Mouse (Mus musculus) layer of hippocampus, adult 2 months (tissue): Measurements from ENCODE around the gene Gigyf2. TPM values are rescaled to one million over a fixed set of nuclear protein-coding genes. Genes with fewer than 3 reads are reported as not detected.
A peak's percentile ranks its signal among the peaks of the same experiment; 100 is the strongest.

Source experiments
- DNase-seq, 2 experiments: peaks; one replicate each; pipeline ENCODE4 v3.0.0; 2022; ENCODE audit warnings: low spot score in 2 of 2
- H3K27ac ChIP-seq: fragments of 200-600 bp; 2 replicates; pipeline ENCODE4 v1.8.1; 2022
- H3K4me3 ChIP-seq: fragments of 200-600 bp; 2 replicates; pipeline ENCODE4 v1.8.1; 2022; ENCODE audit warnings: mild to moderate bottlenecking
- CTCF ChIP-seq: fragments of 200-600 bp; conservative IDR thresholded peaks from 2 replicates; pipeline ENCODE4 v1.8.1; 2022; ENCODE audit warnings: antibody characterized with exemption, mild to moderate bottlenecking, moderate library complexity
- long read RNA-seq, 2 experiments: library from polyadenylated mRNA; stranded (forward); transcript quantifications; one replicate each; pipeline ENCODE4 v2.0.0; 2021; ENCODE audit warnings: borderline mapping rate in 2 of 2
- total RNA-seq, 2 experiments: library from RNA; stranded (reverse); gene quantifications; 2 replicates each; pipeline ENCODE4 v1.2.3; 2021

Gigyf2 gene
- 100 to 1,000 TPM; 144 to 148 TPM for total RNA-seq
- long read RNA-seq, experiment 1, full-length matches to known transcripts, result 22 of 26 reads
- long read RNA-seq, experiment 1, partial matches to known transcripts, result 1 of 26 reads
- long read RNA-seq, experiment 1, other reads (novel, unspliced or antisense), result 3 of 26 reads
- long read RNA-seq, experiment 2, full-length matches to known transcripts, result 17 of 28 reads
- long read RNA-seq, experiment 2, partial matches to known transcripts, result 5 of 28 reads
- long read RNA-seq, experiment 2, other reads (novel, unspliced or antisense), result 6 of 28 reads

- peak within 1 kb of the TSS; percentile 98 for H3K4me3 ChIP-seq
- DNase-seq, result peak; percentile 95 to 96
- no peak for TF ChIP-seq CTCF
- peak within 1 kb of the TSS; percentile 94 for H3K27ac ChIP-seq
These were observed at the start of gene Gigyf2 for GRCm38 (mm10) chr1:87326742-87327163. TSS of gene Gigyf2 (plus strand) at chr1:87326998.

- H3K27ac ChIP-seq, result no peak overlapping the region
- H3K4me3 ChIP-seq, result no peak overlapping the region
- no peak for DNase-seq
- TF ChIP-seq CTCF, result no peak
These were observed 46.5 kb upstream of the Gigyf2 start for GRCm38 (mm10) chr1:87280281-87280680.

GRCm38 (mm10) chr1:87281599-87282412 is 45.0 kb upstream of the Gigyf2 start:
- no peak overlapping the region for H3K27ac ChIP-seq
- no peak for DNase-seq
- H3K4me3 ChIP-seq, result no peak overlapping the region
- no peak for TF ChIP-seq CTCF

GRCm38 (mm10) chr1:87282413-87282788 is 44.4 kb upstream of the Gigyf2 start:
- no peak for DNase-seq
- TF ChIP-seq CTCF, result peak; percentile 34
- no peak overlapping the region for H3K27ac ChIP-seq
- H3K4me3 ChIP-seq, result no peak overlapping the region

- no peak for TF ChIP-seq CTCF
- Histone ChIP-seq H3K27ac (no peak overlapping the region), H3K4me3 (no peak overlapping the region)
- no peak for DNase-seq
These were observed 43.3 kb upstream of the Gigyf2 start for GRCm38 (mm10) chr1:87283410-87283960.

GRCm38 (mm10) chr1:87287105-87287504 is 39.7 kb upstream of the Gigyf2 start:
- DNase-seq, result no peak
- no peak overlapping the region for H3K4me3 ChIP-seq
- TF ChIP-seq CTCF, result no peak
- H3K27ac ChIP-seq, result peak overlapping the region; percentile 43; the same call in 1 of the 2 replicates

GRCm38 (mm10) chr1:87291416-87291815 is 35.4 kb upstream of the Gigyf2 start:
- TF ChIP-seq CTCF, result no peak
- Histone ChIP-seq H3K27ac (no peak overlapping the region), H3K4me3 (no peak overlapping the region)
- DNase-seq, result no peak

GRCm38 (mm10) chr1:87292420-87293190 is 34.2 kb upstream of the Gigyf2 start:
- no peak overlapping the region for H3K4me3 ChIP-seq
- peak; percentile 47 to 52 for DNase-seq
- peak; percentile 78 for TF ChIP-seq CTCF
- H3K27ac ChIP-seq, result peak overlapping the region; percentile 61

GRCm38 (mm10) chr1:87294063-87294710 is 32.6 kb upstream of the Gigyf2 start:
- DNase-seq, result no peak
- TF ChIP-seq CTCF, result no peak
- no peak overlapping the region for H3K4me3 ChIP-seq

GRCm38 (mm10) chr1:87294951-87295350 is 31.8 kb upstream of the Gigyf2 start:
- no peak overlapping the region for H3K4me3 ChIP-seq
- no peak for TF ChIP-seq CTCF
- no peak for DNase-seq
- no peak overlapping the region for H3K27ac ChIP-seq

More at GRCm38 (mm10) chr1:87294063-87294710, 32.6 kb upstream of the Gigyf2 start:
- no peak overlapping the region for H3K27ac ChIP-seq

- Histone ChIP-seq H3K4me3 (no peak overlapping the region), H3K27ac (no peak overlapping the region)
- DNase-seq, result no peak
- TF ChIP-seq CTCF, result no peak
These were observed 29.4 kb upstream of the Gigyf2 start for GRCm38 (mm10) chr1:87297346-87297925.
